Mouse (Mus musculus) left cerebral cortex, postnatal 36 days (tissue): Measurements from ENCODE around the gene Pik3c2g. TPM values are rescaled to one million over a fixed set of nuclear protein-coding genes. Genes with fewer than 3 reads are reported as not detected.

Experiments used
- DNase-seq, 2 experiments: peaks; one replicate each; pipeline ENCODE4 v3.0.0; 2021 to 2022; ENCODE audit warnings: low spot score in 2 of 2, mixed read lengths in 1 of 2
- intact Hi-C: fragments of 180-260 bp; cut with DNase I; formaldehyde crosslinking; loops from one replicate; pipeline ENCODE4 v1.15.1; 2025
- total RNA-seq, 2 experiments: library from RNA; stranded (reverse); gene quantifications; 2 replicates each; pipeline ENCODE4 v1.2.3; 2021

Pik3c2g gene
- total RNA-seq, 2 experiments from 2014 or later = 0.12 to 0.25 TPM

- no peak for DNase-seq
- intact Hi-C loops = no loop called here
These were observed 131.5 kb downstream of the Pik3c2g start for GRCm38 (mm10) chr6:139718416-139718984.

GRCm38 (mm10) chr6:139719639-139720221 lies 132.7 kb downstream of the Pik3c2g start:
- no peak for DNase-seq
- intact Hi-C loops = no loop called here

GRCm38 (mm10) chr6:139735708-139736626 lies 148.9 kb downstream of the Pik3c2g start:
- intact Hi-C loops = no loop called here
- no peak for DNase-seq

GRCm38 (mm10) chr6:139738350-139738749 lies 151.3 kb downstream of the Pik3c2g start:
- no peak for DNase-seq
- intact Hi-C loops = no loop called here

GRCm38 (mm10) chr6:139742693-139743432 lies 155.8 kb downstream of the Pik3c2g start:
- no peak for DNase-seq
- intact Hi-C loops = no loop called here

DNA sequence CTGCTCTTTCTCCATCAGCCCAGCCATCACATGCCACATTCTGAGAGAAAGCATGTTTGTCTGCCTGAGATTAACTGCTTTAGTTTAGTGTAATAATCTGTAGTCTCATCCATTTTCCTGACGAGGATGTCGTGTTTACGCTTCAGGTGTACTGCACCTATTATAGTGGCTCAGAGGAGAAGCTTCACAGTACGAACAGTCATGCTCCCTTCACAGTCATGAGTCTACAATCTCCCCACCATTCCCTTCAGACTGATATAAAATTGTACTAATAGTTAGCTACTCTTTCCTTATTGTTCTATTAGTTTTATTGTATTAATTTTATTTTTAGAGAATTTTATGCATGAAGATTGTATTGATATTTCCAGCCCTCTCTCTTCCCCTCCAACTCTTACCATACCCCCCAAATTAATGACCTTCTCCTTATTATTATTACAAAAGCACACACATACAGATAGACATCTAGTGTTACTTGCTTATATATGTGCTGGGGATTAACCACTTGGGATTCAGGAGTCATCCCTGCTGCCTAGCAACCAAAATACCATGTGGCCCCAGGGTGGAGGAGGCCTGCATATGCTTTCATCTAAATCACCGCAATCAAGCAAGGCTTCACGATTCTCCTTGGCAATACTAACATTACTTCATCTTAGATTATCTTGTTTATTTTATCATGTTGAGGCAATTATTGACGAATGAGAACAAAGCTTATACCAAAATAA lies 159.9 kb downstream of the Pik3c2g start:
- DNase-seq = no peak
- intact Hi-C loops = no loop called here

DNA sequence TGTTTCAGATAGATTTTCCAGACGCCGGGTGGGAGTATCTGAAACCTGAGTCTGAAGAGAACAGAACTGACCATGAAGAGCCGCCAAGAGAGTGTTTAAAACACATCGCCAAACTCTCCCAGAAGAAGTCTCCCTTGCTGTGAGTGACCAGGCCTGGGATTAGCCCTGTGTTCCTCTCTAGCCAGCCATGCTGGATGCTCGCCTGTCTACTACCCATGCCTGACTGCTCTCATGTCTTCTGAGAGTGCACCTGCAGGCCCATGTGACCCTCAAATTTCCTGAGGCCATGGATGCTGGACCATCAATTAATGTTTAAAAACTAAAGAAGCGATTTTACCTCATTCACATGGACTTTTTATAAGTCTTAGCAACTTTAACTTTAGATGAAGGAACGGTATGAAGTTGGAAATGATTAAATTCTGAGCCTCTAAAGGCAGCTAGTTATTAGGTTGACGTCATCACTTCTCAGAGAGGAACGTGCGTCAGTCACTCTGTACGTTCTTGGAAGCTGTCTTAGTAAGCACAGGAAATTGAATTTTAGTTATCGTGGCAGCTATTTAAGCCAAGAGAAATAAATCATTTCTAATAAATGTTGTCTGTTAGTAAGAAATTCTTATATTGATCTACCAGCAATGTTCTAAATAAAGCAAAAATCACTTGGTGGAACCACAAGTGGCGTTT lies 161.2 kb downstream of the Pik3c2g start:
- intact Hi-C loops = no loop called here
- DNase-seq = no peak

- peak in 1 of 2 experiments; percentile 26 for DNase-seq
- intact Hi-C loops = no loop called here
These were observed 163.6 kb downstream of the Pik3c2g start for GRCm38 (mm10) chr6:139750599-139750998.

DNA sequence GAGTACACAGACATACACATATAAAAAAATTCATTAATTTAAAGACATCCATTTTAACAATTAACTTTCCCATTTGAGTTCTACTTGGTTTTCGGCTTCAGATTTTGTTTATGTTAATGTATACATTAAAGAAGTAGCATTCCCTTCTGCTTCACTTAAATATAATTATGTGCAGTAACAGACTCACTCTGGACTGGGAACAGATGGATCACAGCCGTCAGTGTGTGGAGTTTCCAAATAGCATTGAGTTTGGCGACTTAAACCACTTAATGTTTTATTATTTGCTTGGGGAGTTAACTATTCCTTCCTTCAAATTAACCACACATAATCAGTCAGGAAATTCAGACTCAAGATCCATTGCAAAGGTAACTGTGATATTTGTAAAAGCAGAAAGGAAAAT lies 164.0 kb downstream of the Pik3c2g start:
- no peak for DNase-seq
- intact Hi-C loops = no loop called here

- intact Hi-C loops = no loop called here
- peak in 1 of 2 experiments; percentile 20 for DNase-seq
These were observed 170.9 kb downstream of the Pik3c2g start for GRCm38 (mm10) chr6:139757876-139758275.

DNA sequence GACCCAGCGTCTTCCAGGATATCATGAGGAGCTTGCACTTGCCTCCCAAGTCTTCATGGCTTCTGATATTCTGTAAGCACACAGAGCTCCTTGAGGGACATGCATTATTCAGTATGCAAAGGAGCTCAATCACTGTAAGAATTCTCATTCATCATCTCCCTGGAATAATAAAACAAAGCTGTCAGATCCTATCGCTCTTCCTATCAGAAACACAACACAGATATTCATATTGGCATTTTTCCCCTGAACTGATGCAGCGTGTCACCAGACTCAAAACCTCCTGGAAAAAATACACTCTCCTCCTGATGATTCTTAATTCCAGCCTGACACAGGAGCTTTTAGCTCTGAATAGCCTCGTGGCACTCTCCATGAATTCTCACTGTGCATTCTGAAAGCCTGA lies 174.0 kb downstream of the Pik3c2g start:
- intact Hi-C loops = no loop called here
- DNase-seq = no peak

DNA sequence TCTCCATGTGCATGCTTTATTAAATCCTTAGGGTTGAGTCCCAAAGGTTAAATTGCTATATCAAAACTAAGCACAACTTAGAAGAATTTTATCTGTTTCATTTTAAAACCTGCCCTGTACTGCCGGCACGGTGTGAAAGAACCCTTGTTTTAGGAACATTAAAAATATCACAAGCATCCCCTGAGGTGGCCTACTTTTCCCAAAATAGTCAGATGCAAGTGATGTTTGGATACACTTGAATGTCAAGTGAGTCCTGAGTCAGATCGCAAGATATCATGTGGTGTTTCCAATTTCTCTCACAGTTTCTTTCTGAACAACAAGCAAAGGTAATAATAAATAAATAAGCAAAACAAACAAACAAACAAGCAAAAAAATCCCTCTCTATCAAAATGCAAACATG lies 177.4 kb downstream of the Pik3c2g start:
- intact Hi-C loops = no loop called here
- DNase-seq = no peak

DNA sequence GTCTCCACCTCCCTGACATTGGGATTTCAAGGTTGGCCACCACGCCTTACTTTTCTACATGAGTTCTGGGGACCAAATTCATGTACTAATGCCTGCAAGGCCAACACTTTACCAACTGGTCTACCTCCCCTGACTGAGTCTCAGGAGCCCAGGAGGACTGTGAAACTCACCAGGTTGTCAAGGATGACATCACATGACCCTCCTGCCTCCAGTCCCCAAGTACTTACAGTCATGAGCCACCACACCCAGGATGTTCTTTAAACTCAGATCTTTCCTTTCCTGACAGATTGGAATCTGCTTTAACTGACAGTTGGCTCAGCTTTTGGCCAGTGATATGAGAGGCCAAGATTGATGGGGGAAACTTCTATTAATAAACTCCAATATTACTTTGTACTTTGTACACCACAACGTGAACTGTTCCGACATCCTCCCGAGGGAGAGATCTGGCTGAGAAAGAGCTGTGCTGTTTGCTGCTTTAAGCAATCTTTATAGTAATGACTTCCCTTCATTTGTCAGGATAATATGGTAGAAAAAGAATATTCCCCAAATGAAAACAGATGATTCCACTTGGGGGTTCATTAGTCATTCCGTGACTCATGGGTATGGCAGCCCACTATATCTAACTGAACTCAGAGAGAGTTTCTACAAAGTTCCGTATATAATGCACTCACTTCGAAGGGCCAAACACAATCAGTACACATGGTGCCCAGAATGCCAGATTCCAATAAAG lies 182.9 kb downstream of the Pik3c2g start:
- intact Hi-C loops = no loop called here
- no peak for DNase-seq

DNA sequence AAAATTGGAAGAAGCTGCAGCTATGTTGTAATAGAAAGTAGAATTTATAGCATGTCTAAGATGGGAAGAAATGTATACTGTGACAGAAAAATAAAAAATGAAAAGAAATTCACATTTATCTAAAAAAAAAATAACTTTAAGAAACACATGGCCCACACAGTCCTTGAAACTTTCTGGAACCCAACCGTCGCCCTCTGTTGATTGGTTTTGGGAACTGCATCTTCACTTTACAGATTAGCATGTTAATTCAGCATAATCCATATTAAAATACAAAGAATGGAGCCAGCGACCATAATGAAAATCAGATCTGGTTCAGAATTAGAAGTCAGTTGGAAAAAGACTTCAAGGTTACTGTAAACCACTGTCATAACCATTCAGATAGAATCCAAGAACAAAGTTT lies 183.5 kb downstream of the Pik3c2g start:
- no peak for DNase-seq
- intact Hi-C loops = no loop called here

- DNase-seq = no peak
- intact Hi-C loops = no loop called here
These were observed 190.7 kb downstream of the Pik3c2g start for GRCm38 (mm10) chr6:139777576-139778282.

DNA sequence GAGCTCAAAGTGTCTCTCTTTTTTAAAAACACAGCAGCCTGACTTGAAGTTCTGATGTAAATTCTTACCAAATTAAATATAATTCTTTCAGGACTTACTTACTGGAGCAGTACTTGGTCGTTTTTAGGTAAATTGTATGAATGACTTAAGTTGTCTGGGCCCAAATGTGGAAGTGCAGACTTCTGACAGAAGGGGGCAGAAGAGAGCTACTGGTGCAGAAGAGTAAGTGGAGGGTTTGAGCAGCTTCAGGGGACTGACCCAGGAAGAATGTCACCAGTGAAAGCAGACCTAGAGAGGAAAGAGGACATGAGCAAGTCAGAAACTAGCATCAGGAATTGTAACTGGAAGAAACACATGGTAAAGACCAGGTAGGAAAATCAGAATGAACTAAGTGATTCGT lies 193.0 kb downstream of the Pik3c2g start:
- intact Hi-C loops = no loop called here
- no peak for DNase-seq

- intact Hi-C loops = no loop called here
- no peak for DNase-seq
These were observed 202.5 kb downstream of the Pik3c2g start for GRCm38 (mm10) chr6:139789479-139789878.
